Mouse (Mus musculus): ENCODE measurements at regions not wholly inside any gene's neighbourhood (a gene's known extent, or its start where the extent isn't known, plus 50 kb on each side); places are given as distances from the start of the nearest gene placed in this dataset.
"Not testable (repeated sequence)": the region's sequence is repeated elsewhere in the genome, so short reads cannot be mapped to it uniquely, and the experiment has no call there.

DNA sequence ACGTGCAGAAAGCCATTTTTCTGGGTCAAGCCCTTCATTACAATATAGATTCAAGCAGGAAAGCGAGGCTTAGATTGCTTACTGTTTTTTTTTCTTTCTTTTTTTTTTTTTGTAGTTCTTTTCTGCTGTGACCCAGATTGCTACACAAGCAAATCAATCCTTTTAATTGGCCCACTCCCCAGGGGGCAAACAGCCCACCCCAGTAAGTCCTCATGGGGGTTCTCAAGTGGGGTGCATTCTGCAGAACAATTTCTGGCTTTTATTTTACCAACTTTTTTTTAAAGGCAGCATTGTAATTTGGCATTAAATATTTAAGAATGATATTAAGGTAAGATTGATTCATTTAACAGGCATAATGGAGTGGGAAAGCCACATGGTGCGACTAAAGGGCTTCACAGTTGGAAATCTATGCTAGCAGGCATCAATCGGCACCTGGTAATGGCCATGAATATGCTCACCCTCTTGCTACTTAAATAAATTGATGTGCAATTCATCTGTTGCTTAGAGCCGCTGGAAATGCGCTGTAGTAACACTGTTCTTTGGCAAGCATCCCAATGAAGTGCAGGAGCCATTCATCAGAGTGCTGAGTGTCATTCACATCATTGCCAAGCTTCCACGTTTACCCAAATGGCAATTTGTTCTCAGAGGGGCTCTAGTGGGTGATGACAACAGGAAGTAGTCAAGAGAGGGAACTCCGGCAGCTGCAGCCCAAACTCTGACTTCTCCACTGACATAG is 236.3 kb upstream of the Arhgap42 start:
- ATAC-seq (no peak), DNase-seq (ENCODE audit: low spot score) (no peak)
- 35% methylated on average over 8 of the region's 8 CpGs for WGBS
- Histone ChIP-seq H3K27ac (ENCODE audit: low read length) (no peak overlapping the region), H3K4me2 (replicated peaks; ENCODE audit: low read depth, low read length) (no peak overlapping the region), H3K36me3 (ENCODE audit: insufficient read depth, low read length) (no peaks in the 10 kb centered on the region), H3K27me3 (replicated peaks; ENCODE audit: insufficient read depth, low read length) (no peaks in the 10 kb centered on the region), H3K4me1 (ENCODE audit: insufficient read depth, low read depth, low read length) (no peaks in the 10 kb centered on the region), H3K9ac (replicated peaks; ENCODE audit: low read depth) (no peak overlapping the region), H3K9me3 (ENCODE audit: low read length) (no peaks in the 10 kb centered on the region), H3K4me3 (ENCODE audit: low read depth, low read length) (no peak overlapping the region)
- no peak for TF ChIP-seq EP300 (IDR thresholded peaks at IDR 0.05)
- no peak for TF ChIP-seq CTCF (IDR thresholded peaks at IDR 0.05)

DNA sequence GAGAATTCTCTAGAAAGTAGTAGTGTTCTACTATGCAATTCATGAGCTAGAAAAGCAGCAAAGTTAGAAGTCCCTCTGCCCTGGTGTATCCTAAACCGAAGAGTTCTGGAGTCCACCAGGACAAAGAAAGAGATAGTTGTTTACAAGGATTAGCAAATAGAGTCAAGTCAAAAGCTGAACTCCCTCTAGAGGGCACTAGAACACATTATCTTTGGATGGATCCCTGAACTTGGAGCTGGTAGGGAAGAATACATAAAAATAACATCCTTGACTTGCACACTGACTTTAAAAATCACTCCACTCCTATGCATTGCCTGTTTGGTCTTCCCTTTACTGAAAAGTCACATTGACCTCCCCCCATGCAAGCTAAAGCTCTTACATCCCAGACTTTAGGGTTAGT is 205.3 kb upstream of the Arhgap42 start:
- no peak for ATAC-seq
- no peak for DNase-seq (ENCODE audit: low spot score)
- Histone ChIP-seq H3K9me3 (ENCODE audit: low read length) (no peaks in the 10 kb centered on the region), H3K4me1 (ENCODE audit: insufficient read depth, low read depth, low read length) (no peaks in the 10 kb centered on the region), H3K36me3 (ENCODE audit: insufficient read depth, low read length) (no peaks in the 10 kb centered on the region), H3K27me3 (replicated peaks; ENCODE audit: insufficient read depth, low read length) (no peaks in the 10 kb centered on the region), H3K4me2 (replicated peaks; ENCODE audit: low read depth, low read length) (no peak overlapping the region), H3K4me3 (ENCODE audit: low read depth, low read length) (no peak overlapping the region), H3K27ac (ENCODE audit: low read length) (no peak overlapping the region), H3K9ac (replicated peaks; ENCODE audit: low read depth) (no peak overlapping the region)
- TF ChIP-seq EP300 (IDR thresholded peaks at IDR 0.05) (no peak), CTCF (IDR thresholded peaks at IDR 0.05) (no peak)
- WGBS = 93% methylated on average over 1 of the region's 1 CpGs

DNA sequence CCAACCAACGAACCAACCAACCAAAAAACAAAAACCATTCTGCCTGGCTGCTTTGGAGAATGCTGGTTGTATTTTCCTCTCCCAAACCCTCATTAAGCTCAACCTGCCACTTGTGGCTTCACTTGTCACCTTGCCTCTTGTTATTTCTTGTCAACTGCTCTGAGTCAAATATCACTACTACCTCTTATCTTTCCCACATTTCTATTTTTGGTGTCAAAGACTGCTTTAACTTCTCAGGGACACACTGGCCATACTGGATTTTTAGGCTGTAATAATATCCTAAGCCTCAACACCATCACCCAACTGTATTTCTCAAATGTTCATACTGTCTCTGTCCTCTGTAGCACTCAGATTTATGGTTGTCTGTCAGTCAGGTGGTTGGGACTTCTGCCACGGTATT is 181.4 kb upstream of the Arhgap42 start:
- Histone ChIP-seq H3K9ac (replicated peaks; ENCODE audit: low read depth) (no peak overlapping the region), H3K27me3 (replicated peaks; ENCODE audit: insufficient read depth, low read length) (no peaks in the 10 kb centered on the region), H3K4me2 (replicated peaks; ENCODE audit: low read depth, low read length) (no peak overlapping the region), H3K27ac (ENCODE audit: low read length) (no peak overlapping the region), H3K9me3 (ENCODE audit: low read length) (no peaks in the 10 kb centered on the region), H3K4me3 (ENCODE audit: low read depth, low read length) (no peak overlapping the region), H3K36me3 (ENCODE audit: insufficient read depth, low read length) (no peaks in the 10 kb centered on the region), H3K4me1 (ENCODE audit: insufficient read depth, low read depth, low read length) (no peaks in the 10 kb centered on the region)
- no peak for DNase-seq (ENCODE audit: low spot score)
- 66% methylated on average over 2 of the region's 2 CpGs for WGBS
- no peak for ATAC-seq
- no peak for TF ChIP-seq EP300 (IDR thresholded peaks at IDR 0.05)
- TF ChIP-seq CTCF (IDR thresholded peaks at IDR 0.05) = no peak

DNA sequence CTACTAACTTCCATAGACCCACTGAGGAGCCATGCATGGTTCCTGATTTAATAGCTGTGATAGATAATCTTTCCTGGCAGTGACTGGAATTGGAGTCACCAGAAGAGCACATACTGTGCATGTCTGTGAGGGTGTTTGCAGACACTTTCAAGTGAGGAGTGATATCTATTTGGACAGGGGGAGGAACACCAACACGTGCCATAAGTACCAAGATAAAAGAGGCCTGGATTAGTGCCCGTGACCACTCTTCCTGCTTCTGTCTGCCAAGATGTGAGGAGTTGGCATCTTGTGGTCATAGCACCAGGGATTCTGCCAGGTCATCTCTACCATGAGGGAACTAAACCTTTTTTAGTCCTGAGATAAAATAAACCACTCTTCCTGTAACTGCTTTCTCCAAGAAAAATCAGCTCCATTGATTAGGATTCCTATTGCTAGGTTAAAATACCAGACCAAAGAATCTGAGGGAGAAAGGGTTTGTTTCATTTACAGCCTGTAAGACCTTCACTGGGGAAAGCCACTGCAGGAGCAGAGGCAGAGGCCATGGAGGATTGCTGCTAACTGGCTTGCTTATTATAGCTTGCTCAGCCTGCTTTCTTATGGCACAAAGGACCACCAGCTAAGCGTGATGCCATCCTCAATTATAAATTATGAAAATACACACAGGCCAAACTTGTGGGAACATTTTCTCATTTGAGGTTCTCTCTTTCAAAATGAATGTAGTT is 173.7 kb upstream of the Arhgap42 start:
- H3K9me3 ChIP-seq (ENCODE audit: low read length) = no peaks in the 10 kb centered on the region
- ATAC-seq (no peak), DNase-seq (ENCODE audit: low spot score) (peak; percentile 3)

DNA sequence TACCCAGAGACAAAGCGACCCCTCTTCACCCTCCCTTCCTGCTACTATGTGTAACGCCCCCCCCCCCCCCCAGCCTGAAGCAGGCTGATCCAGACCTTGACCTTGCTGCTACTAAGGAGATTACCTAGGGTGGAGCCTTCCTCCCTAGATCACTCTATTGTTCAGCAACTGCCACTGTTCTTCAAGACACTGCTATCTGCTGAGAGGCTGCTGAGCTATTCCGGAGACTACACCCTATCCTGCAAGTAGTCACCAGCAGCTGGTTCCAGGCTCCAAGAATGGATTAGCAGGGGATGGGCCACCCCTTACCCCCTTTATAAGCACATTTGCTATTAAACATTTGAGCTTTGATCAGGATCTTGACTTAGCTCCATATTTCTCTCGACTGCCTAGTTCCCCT is 155.3 kb upstream of the Arhgap42 start:
- H3K4me3 ChIP-seq (ENCODE audit: low read depth, low read length); H3K4me1 ChIP-seq (ENCODE audit: insufficient read depth, low read depth, low read length); H3K9me3 ChIP-seq (ENCODE audit: low read length); H3K9ac ChIP-seq (replicated peaks; ENCODE audit: low read depth); H3K36me3 ChIP-seq (ENCODE audit: insufficient read depth, low read length); DNase-seq (ENCODE audit: low spot score); H3K27ac ChIP-seq (ENCODE audit: low read length); H3K27me3 ChIP-seq (replicated peaks; ENCODE audit: insufficient read depth, low read length); ATAC-seq; H3K4me2 ChIP-seq (replicated peaks; ENCODE audit: low read depth, low read length): not testable (repeated sequence)
- WGBS = 89% methylated on average over 3 of the region's 4 CpGs

More for the DNA sequence above, 173.7 kb upstream of the Arhgap42 start:
- Histone ChIP-seq H3K4me2 (replicated peaks; ENCODE audit: low read depth, low read length) (no peak overlapping the region), H3K9ac (replicated peaks; ENCODE audit: low read depth) (no peak overlapping the region), H3K4me3 (ENCODE audit: low read depth, low read length) (no peak overlapping the region), H3K27me3 (replicated peaks; ENCODE audit: insufficient read depth, low read length) (no peaks in the 10 kb centered on the region), H3K27ac (ENCODE audit: low read length) (no peak overlapping the region), H3K4me1 (ENCODE audit: insufficient read depth, low read depth, low read length) (no peaks in the 10 kb centered on the region), H3K36me3 (ENCODE audit: insufficient read depth, low read length) (no peaks in the 10 kb centered on the region)
- TF ChIP-seq CTCF (IDR thresholded peaks at IDR 0.05) = no peak
- no peak for TF ChIP-seq EP300 (IDR thresholded peaks at IDR 0.05)
- 53% methylated on average over 3 of the region's 3 CpGs for WGBS

DNA sequence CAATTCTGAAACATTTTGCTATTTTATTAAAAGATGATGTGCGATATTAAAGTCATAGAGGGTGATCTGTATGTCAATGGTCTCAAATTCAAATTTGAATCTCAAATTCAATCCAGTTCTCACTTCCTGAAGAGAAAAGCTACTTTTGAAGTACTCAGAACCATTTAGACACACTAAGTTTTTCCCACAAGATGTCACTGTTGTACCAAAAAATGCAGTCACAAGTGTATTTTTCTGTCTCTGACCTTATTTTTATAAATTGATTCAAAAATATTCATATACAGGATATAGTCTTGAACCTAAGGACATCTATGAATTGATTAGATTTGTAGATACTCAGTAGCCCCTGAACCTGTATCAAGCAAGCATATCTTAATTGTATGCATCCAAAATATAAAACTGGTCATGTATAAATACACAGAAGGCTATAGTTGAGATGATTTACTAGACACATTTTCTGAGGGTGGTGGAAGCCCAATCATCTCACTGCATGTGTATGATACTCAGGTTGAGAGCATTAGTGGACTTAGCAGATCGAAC is 137.8 kb upstream of the Arhgap42 start:
- H3K36me3 ChIP-seq (ENCODE audit: insufficient read depth, low read length) = no peaks in the 10 kb centered on the region
- no peak for ATAC-seq
- no peak overlapping the region for H3K4me3 ChIP-seq (ENCODE audit: low read depth, low read length)
- H3K4me2 ChIP-seq (replicated peaks; ENCODE audit: low read depth, low read length) = no peak overlapping the region
- WGBS = 80% methylated on average over 2 of the region's 2 CpGs
- no peak overlapping the region for H3K9ac ChIP-seq (replicated peaks; ENCODE audit: low read depth)
- no peak for DNase-seq (ENCODE audit: low spot score)
- TF ChIP-seq EP300 (IDR thresholded peaks at IDR 0.05) = no peak
- peak; percentile 31; the same call in 1 of the 2 replicates for TF ChIP-seq CTCF (IDR thresholded peaks at IDR 0.05)
- no peaks in the 10 kb centered on the region for H3K27me3 ChIP-seq (replicated peaks; ENCODE audit: insufficient read depth, low read length)
- H3K4me1 ChIP-seq (ENCODE audit: insufficient read depth, low read depth, low read length) = no peaks in the 10 kb centered on the region
- H3K9me3 ChIP-seq (ENCODE audit: low read length) = no peaks in the 10 kb centered on the region
- no peak overlapping the region for H3K27ac ChIP-seq (ENCODE audit: low read length)

Data from lung, postnatal 0 days (tissue).